Mouse (Mus musculus): Measurements from ENCODE around the gene Retreg1.

Retreg1 gene

DNA sequence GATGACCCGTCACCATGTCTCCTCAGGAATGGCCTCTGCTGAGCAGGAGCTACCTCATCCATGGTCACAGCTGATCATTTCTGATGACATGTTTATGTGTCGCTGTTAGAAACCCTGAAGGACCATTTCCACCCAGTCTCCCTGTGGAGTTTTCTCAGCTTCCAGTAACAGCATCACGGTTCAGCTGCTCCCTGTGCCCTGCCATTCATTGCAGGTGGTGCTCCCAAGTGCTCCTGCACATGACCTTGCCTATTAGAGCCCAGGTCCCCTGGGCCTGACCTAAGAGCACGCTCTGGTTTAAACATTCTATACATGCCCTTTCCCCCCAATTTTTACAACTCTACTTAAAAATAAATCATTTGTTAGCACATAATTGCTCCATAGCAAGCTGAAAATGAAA is 169.9 kb downstream of the Retreg1 start:
- DNase-seq = no peak

DNA sequence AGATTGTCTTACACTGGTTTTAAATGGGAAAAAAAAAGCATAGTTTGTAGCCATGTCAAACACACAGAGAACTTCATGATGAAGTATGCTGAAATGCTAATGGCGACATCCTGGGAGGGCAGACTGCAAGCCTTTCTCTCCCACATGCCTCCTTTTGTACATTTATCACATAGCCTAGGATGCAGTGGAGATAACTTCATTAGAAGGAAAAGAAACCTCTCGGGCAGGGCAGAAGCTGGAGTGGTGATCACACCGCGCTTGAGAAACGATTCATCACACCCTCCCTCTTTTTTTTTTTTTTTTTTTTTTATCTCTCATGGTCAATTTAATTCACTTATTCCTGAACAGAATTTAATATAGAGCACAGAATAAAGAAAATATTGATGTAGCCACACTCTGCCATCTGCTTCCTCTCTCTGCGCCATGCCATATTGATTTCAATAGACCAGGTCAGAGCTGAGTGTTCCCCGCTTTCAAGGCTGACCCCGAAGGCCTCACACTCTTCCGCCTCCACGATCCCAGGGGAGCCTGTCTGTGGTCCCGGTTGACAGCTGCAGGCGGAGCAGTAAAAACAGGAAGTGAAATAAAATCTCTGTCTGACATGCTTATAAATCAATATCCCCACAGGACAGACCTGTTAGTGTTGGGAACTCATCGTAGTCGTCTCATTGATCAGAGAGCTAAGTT is 173.1 kb downstream of the Retreg1 start:
- DNase-seq = peak; percentile 67 to 70

DNA sequence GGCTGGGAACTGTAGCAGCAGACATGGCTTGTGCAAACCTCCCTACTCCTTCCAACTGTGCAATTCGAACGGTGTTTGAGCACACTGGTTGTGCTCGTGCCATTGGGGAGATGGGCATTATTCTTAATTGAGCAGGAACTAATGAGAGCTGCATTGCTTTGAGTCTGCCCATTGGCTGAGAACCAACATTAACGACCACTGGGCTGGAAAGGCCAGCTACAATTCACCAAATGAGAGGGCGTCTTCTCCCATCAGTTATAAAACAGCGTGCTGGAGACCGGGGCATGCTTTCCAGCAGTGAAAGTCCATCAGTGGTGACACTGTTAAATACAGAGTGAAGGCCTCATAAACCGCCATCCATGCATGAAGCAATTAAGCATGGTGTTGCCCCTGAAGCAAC is 178.7 kb downstream of the Retreg1 start:
- peak in 1 of 2 experiments; percentile 22 for DNase-seq

DNA sequence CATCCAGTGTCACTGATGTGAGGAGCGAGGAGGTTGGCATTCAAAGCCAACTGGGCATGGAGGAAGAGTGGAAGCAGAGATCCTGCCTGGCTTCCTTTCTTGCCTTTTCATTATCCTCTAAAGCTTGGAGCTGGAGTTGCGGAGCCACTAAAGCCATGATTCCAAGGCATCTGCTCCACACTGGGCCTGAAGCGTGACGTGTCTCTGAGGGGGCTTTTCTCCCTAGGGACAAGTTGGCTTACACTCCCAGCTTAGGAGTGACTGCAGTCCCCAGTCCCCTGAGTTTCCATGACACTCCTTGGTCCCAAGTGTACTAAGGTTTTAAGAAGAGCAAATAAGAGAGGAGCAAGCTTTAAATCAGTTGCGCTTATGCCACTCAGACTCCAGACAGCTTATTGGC is 179.7 kb downstream of the Retreg1 start:
- no peak for DNase-seq

Measured in kidney, postnatal 4 days (tissue).